Mouse (Mus musculus): ENCODE results near the gene Tie1. TPM values are rescaled to one million over a fixed set of nuclear protein-coding genes. Genes with fewer than 3 reads are reported as not detected.

Gene Tie1
- polyA plus RNA-seq (2014; fragmentation: Illumina TruSeq; extraction: RNeasy Lipid Tissue Mini Kit (QIAGEN cat#74804); ENCODE audit: low read depth, low replicate concordance), result 3.1 TPM

DNA sequence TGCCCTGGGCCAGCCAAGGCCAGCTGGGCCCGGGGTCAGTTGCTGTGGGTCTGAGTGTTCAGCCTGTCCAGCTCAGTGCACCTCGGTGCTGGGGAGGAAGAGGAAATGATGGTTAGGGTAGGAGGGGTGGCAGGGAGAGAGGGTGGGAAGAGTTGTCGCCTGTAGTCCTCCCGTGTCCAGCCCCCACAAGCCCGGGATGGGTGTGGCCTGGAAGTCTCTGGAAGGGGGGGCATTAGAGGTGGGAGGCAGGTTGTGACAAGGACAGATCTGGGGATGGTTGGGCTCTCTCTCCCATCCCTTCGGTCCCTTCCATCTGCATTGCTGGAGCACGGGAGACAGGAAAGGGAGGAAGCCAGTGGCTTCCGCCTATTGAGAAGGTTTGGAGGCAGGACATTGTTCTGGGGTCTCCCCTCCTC, at the start of gene Tie1:
Gene Tie1, minus strand, starts transcription at position 345 of the 416 bp plus-strand sequence.

DNA sequence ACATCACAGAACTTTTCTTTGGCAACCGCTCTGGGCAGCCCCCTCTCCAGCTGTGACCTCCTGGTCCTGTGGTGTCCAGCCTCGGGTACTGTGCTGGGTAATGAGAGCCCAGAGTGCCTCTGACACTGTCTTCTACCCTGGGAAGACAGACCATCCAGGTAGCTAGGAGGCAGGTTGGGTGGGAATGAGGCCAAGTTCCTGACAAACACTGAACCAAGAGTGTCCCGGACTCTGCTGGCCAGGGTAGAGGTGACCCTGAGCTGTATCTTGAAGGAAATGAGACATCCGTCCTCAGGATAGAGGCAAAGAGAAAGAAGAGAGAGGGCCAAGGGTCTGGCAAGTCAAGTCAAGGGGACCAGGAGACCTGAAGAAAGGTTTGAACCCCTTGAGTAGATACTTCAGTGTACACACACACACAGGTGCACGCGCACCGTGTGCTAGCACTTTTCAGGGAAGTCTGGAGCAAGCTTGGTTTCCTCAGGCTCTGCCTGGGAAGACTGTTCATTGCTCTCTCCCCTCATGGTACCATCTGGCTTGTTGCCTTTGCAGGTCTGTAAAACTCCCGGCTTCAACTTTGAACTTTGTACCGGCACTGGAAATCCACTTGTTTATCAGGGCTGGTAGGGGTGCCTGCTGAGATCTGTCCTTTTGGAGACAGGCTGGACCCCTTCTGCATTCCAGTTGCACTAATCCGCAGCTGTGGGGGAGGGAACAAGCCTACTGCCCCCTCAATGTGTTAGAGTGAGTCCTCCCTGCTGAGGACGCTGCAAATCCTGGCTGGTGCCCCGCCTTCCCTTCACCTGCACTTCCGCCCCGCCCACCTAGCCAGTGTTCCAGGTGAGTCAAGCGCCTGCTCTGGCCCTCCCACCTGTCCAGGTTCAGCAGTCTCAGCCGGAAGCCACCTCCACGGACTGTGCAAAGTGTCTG, 36.8 kb upstream of the Tie1 start, which contains the start of gene 2610528J11Rik:
Gene 2610528J11Rik, plus strand, starts transcription at position 592 of the 927 bp plus-strand sequence.

GRCm38 (mm10) chr4:118457345-118457975, 32.4 kb downstream of the Tie1 start, which contains the start of gene Mpl:
TSS of gene Mpl (minus strand) at chr4:118457513.

GRCm38 (mm10) chr4:118436820-118437603, 52.8 kb downstream of the Tie1 start, which contains the start of gene Cdc20:
TSS of gene Cdc20 (minus strand) at chr4:118437352.

DNA sequence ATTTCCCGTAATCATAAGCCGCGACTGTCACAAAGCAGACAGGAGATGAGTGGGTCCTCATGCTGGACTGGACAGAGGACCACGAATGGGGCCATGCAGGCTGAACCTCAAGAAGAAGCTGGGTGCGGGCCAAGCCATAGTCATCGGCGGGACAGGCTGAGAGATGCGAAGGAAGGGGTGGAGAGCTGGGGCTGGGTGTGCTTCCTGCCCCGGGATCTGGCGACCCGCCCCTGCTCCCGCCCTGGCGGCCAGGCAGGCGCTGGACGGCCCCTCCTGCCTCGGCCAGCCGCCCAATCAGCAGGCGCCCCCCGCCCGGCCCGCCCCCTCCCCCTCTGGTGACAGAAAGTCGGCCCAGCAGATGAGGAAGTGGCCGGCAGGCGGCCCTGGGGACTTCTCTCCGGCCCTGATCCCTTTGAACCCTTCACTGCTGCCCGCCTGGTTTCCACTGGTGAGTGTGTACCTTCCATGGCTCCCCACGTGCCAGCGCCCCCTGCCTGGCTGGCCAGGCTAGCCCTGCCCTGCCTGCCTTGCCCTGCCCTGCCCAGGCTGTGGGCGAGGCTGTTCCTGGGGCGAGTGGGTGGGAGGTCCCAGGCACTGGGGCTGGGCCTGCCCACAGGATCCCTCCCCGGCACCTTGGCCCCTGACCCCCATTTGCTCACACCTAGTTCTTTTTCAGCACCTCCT, 62.0 kb downstream of the Tie1 start, which contains the start of gene Elovl1:
Gene Elovl1, plus strand, starts transcription at position 326 of the 684 bp plus-strand sequence.

Other genes with a start within 250 kb of the Tie1 start
- 1.3 TPM for gene Ptprf, start 198.7 kb downstream of the Tie1 start, polyA plus RNA-seq (2014; fragmentation: Illumina TruSeq; extraction: RNeasy Lipid Tissue Mini Kit (QIAGEN cat#74804); ENCODE audit: low read depth, low replicate concordance)
- gene Szt2, start 80.8 kb downstream of the Tie1 start, polyA plus RNA-seq (2014; fragmentation: Illumina TruSeq; extraction: RNeasy Lipid Tissue Mini Kit (QIAGEN cat#74804); ENCODE audit: low read depth, low replicate concordance), result 0.52 TPM
- gene Med8, start 80.7 kb downstream of the Tie1 start, polyA plus RNA-seq (2014; fragmentation: Illumina TruSeq; extraction: RNeasy Lipid Tissue Mini Kit (QIAGEN cat#74804); ENCODE audit: low read depth, low replicate concordance), result 35.1 TPM
- gene Elovl1, start 62.0 kb downstream of the Tie1 start, polyA plus RNA-seq (2014; fragmentation: Illumina TruSeq; extraction: RNeasy Lipid Tissue Mini Kit (QIAGEN cat#74804); ENCODE audit: low read depth, low replicate concordance), result 41.9 TPM
- gene Cdc20, start 52.7 kb downstream of the Tie1 start, polyA plus RNA-seq (2014; fragmentation: Illumina TruSeq; extraction: RNeasy Lipid Tissue Mini Kit (QIAGEN cat#74804); ENCODE audit: low read depth, low replicate concordance), result 2.4 TPM
- gene Mpl, start 32.5 kb downstream of the Tie1 start, polyA plus RNA-seq (2014; fragmentation: Illumina TruSeq; extraction: RNeasy Lipid Tissue Mini Kit (QIAGEN cat#74804); ENCODE audit: low read depth, low replicate concordance), result not detected
- gene 2610528J11Rik, start 36.9 kb upstream of the Tie1 start, polyA plus RNA-seq (2014; fragmentation: Illumina TruSeq; extraction: RNeasy Lipid Tissue Mini Kit (QIAGEN cat#74804); ENCODE audit: low read depth, low replicate concordance), result not detected
- gene Tmem125, start 54.0 kb upstream of the Tie1 start, polyA plus RNA-seq (2014; fragmentation: Illumina TruSeq; extraction: RNeasy Lipid Tissue Mini Kit (QIAGEN cat#74804); ENCODE audit: low read depth, low replicate concordance), result not detected
- not detected for gene Cfap57, start 130.7 kb upstream of the Tie1 start, polyA plus RNA-seq (2014; fragmentation: Illumina TruSeq; extraction: RNeasy Lipid Tissue Mini Kit (QIAGEN cat#74804); ENCODE audit: low read depth, low replicate concordance)
- 22.7 TPM for gene Ebna1bp2, start 130.7 kb upstream of the Tie1 start, polyA plus RNA-seq (2014; fragmentation: Illumina TruSeq; extraction: RNeasy Lipid Tissue Mini Kit (QIAGEN cat#74804); ENCODE audit: low read depth, low replicate concordance)
- not detected for gene Olfr62, start 168.9 kb upstream of the Tie1 start, polyA plus RNA-seq (2014; fragmentation: Illumina TruSeq; extraction: RNeasy Lipid Tissue Mini Kit (QIAGEN cat#74804); ENCODE audit: low read depth, low replicate concordance)
- gene Olfr1342, start 202.7 kb upstream of the Tie1 start, polyA plus RNA-seq (2014; fragmentation: Illumina TruSeq; extraction: RNeasy Lipid Tissue Mini Kit (QIAGEN cat#74804); ENCODE audit: low read depth, low replicate concordance), result not detected
- not detected for gene Olfr1341, start 213.5 kb upstream of the Tie1 start, polyA plus RNA-seq (2014; fragmentation: Illumina TruSeq; extraction: RNeasy Lipid Tissue Mini Kit (QIAGEN cat#74804); ENCODE audit: low read depth, low replicate concordance)
- not detected for gene Olfr1340, start 230.1 kb upstream of the Tie1 start, polyA plus RNA-seq (2014; fragmentation: Illumina TruSeq; extraction: RNeasy Lipid Tissue Mini Kit (QIAGEN cat#74804); ENCODE audit: low read depth, low replicate concordance)
- not detected for gene Olfr1339, start 242.1 kb upstream of the Tie1 start, polyA plus RNA-seq (2014; fragmentation: Illumina TruSeq; extraction: RNeasy Lipid Tissue Mini Kit (QIAGEN cat#74804); ENCODE audit: low read depth, low replicate concordance)

Measured in adrenal gland, adult 10 weeks (tissue).